Mouse (Mus musculus) cerebellum, adult 9-10 months (tissue): ENCODE results near the gene D6Ertd527e.

Experiments
- DNase-seq: peaks from one replicate; pipeline ENCODE4 v3.0.0; 2022

The D6Ertd527e gene

DNA sequence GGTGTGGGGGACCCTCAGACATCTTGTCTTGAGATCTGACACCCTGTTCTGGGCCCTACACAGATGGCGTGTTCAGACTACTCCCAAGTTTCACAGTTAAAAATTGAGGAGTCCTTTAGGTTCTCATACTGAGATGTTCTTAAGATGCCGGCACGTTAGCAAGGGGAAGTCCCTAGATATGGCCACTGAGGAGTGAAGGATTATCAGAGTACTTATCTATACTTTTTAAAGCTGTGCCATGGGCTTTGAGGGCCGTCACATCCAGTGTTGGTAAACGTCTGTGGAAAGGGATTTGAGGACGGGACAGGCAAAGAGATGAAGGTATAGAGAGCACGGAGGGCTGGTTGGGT lies 48.7 kb downstream of the D6Ertd527e start:
- DNase-seq: no peak

GRCm38 (mm10) chr6:87153836-87154235 lies 49.3 kb downstream of the D6Ertd527e start:
- no peak for DNase-seq

GRCm38 (mm10) chr6:87158062-87158623 lies 53.6 kb downstream of the D6Ertd527e start:
- DNase-seq: no peak

DNA sequence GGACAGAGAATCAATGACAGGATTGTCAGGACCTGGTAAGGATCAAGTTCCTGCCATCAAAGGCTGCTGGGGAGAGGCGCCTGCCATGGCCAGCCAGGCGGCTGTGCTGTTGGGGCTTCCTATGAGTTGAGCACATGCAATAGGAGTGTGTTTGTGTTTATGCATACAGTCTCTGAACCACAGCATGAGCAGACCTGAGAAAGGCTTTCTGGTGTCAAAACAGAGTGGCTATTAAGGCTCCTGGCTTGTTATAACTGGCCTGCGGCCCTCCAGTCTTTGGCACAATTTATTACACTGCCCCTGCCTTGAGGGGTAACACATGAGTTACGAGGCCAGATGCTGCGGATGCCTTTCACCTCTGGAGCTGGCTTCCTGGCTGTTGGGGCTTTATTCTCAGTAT lies 55.6 kb downstream of the D6Ertd527e start:
- no peak for DNase-seq

- no peak for DNase-seq
These were observed 57.1 kb downstream of the D6Ertd527e start for GRCm38 (mm10) chr6:87161391-87162263.
